Mouse (Mus musculus): Measurements from ENCODE around the gene Ccdc187. TPM values are rescaled to one million over a fixed set of nuclear protein-coding genes. Genes with fewer than 3 reads are reported as not detected.

Ccdc187 gene
- polyA plus RNA-seq, 1 experiment from 2014 or later: 0.36 TPM

GRCm38 (mm10) chr2:26309739-26310138, 15.4 kb upstream of the Ccdc187 start:
- 4% methylated on average over 10 of the region's 10 CpGs for WGBS
- no peak overlapping the region for H3K9ac ChIP-seq
- H3K4me2 ChIP-seq: peak overlapping the region; percentile 8; the same call in 1 of the 2 replicates
- H3K9me3 ChIP-seq (ENCODE audit: low read depth, low read length): no peaks in the 10 kb centered on the region
- H3K27ac ChIP-seq (ENCODE audit: low read depth): peak overlapping the region; percentile 84
- H3K36me3 ChIP-seq (ENCODE audit: insufficient read depth): no peaks in the 10 kb centered on the region
- peak; percentile 76 for ATAC-seq (ENCODE audit: insufficient read depth)
- H3K4me1 ChIP-seq (ENCODE audit: insufficient read depth): peaks cover 20% of the 10 kb centered on the region
- DNase-seq: peak; percentile 92
- no peaks in the 10 kb centered on the region for H3K27me3 ChIP-seq (ENCODE audit: insufficient read depth, low read length)
- no peak overlapping the region for H3K4me3 ChIP-seq (ENCODE audit: low read depth, low read length)
- TF ChIP-seq CTCF (IDR thresholded peaks at IDR 0.05; ENCODE audit: low read depth): no peak

DNA sequence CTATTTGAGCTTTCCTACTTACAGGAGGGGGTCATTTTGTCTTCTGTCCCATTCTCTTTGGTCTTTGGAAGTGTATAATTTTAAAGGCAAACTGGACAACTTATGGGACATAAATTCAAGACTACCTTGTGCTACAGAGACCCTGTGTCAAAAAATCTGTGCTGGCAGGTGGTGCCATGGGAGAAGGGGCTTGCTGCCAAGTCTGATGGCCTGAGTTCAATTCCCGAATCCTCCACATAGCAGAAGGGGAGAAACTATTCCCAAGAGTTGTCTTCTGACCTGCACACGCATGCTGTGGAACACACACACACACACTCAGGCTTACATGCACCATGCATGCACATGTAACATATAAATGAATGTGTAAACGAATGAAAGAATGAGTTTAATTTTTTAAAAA, 12.3 kb upstream of the Ccdc187 start:
- no peak for TF ChIP-seq CTCF (IDR thresholded peaks at IDR 0.05; ENCODE audit: low read depth)
- Histone ChIP-seq H3K27ac (ENCODE audit: low read depth) (no peak overlapping the region), H3K9me3 (ENCODE audit: low read depth, low read length) (no peaks in the 10 kb centered on the region), H3K4me1 (ENCODE audit: insufficient read depth) (0 out of 2 replicates have a peak, but pooled peaks cover 5% of the 10 kb centered on the region), H3K4me3 (ENCODE audit: low read depth, low read length) (no peak overlapping the region), H3K4me2 (no peak overlapping the region), H3K27me3 (ENCODE audit: insufficient read depth, low read length) (no peaks in the 10 kb centered on the region), H3K36me3 (ENCODE audit: insufficient read depth) (no peaks in the 10 kb centered on the region), H3K9ac (no peak overlapping the region)
- DNase-seq: no peak
- WGBS: 88% methylated on average over 3 of the region's 3 CpGs
- ATAC-seq (ENCODE audit: insufficient read depth): no peak

DNA sequence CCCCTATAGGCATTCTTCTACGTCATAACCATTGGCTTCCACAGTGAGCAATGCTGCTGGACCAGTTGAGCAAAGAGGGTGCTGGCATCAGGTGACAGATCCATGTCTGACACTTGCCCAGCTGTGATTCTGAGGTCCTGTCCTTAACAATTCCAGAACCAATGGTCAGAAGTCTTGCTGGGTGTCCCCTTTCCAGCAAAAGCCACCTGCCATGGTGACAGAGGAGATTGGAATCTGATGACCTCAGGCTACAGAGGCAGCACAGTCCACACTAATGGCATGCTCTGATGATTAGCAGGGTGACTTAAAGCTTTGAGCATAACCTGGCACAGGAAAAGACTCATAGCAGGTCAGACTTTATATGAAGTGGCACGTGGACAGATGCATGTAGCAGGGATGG, 11.2 kb upstream of the Ccdc187 start:
- Histone ChIP-seq H3K4me1 (ENCODE audit: insufficient read depth) (0 out of 2 replicates have a peak, but pooled peaks cover 5% of the 10 kb centered on the region), H3K36me3 (ENCODE audit: insufficient read depth) (no peaks in the 10 kb centered on the region), H3K27ac (ENCODE audit: low read depth) (no peak overlapping the region), H3K4me2 (no peak overlapping the region), H3K9me3 (ENCODE audit: low read depth, low read length) (no peaks in the 10 kb centered on the region), H3K27me3 (ENCODE audit: insufficient read depth, low read length) (no peaks in the 10 kb centered on the region), H3K4me3 (ENCODE audit: low read depth, low read length) (no peak overlapping the region), H3K9ac (no peak overlapping the region)
- ATAC-seq (ENCODE audit: insufficient read depth) (no peak), DNase-seq (no peak)
- 73% methylated on average over 2 of the region's 2 CpGs for WGBS
- no peak for TF ChIP-seq CTCF (IDR thresholded peaks at IDR 0.05; ENCODE audit: low read depth)

GRCm38 (mm10) chr2:26304711-26305110, 10.4 kb upstream of the Ccdc187 start:
- WGBS: 67% methylated on average over 1 of the region's 1 CpGs
- H3K9ac ChIP-seq: no peak overlapping the region
- H3K4me1 ChIP-seq (ENCODE audit: insufficient read depth): 0 out of 2 replicates have a peak, but pooled peaks cover 5% of the 10 kb centered on the region
- no peaks in the 10 kb centered on the region for H3K36me3 ChIP-seq (ENCODE audit: insufficient read depth)
- H3K9me3 ChIP-seq (ENCODE audit: low read depth, low read length): no peaks in the 10 kb centered on the region
- no peak for TF ChIP-seq CTCF (IDR thresholded peaks at IDR 0.05; ENCODE audit: low read depth)
- no peak overlapping the region for H3K27ac ChIP-seq (ENCODE audit: low read depth)
- no peak overlapping the region for H3K4me3 ChIP-seq (ENCODE audit: low read depth, low read length)
- no peak for DNase-seq
- no peak overlapping the region for H3K4me2 ChIP-seq
- ATAC-seq (ENCODE audit: insufficient read depth): no peak
- no peaks in the 10 kb centered on the region for H3K27me3 ChIP-seq (ENCODE audit: insufficient read depth, low read length)

- Histone ChIP-seq H3K9ac (no peak overlapping the region), H3K36me3 (ENCODE audit: insufficient read depth) (no peaks in the 10 kb centered on the region), H3K27me3 (ENCODE audit: insufficient read depth, low read length) (no peaks in the 10 kb centered on the region), H3K4me2 (no peak overlapping the region), H3K4me1 (ENCODE audit: insufficient read depth) (peaks cover 11% of the 10 kb centered on the region), H3K27ac (ENCODE audit: low read depth) (no peak overlapping the region), H3K4me3 (ENCODE audit: low read depth, low read length) (no peak overlapping the region), H3K9me3 (ENCODE audit: low read depth, low read length) (no peaks in the 10 kb centered on the region)
- DNase-seq (no peak), ATAC-seq (ENCODE audit: insufficient read depth) (no peak)
- TF ChIP-seq CTCF (IDR thresholded peaks at IDR 0.05; ENCODE audit: low read depth): no peak
- 79% methylated on average over 10 of the region's 10 CpGs for WGBS
Observed at GRCm38 (mm10) chr2:26302005-26302503, 7.7 kb upstream of the Ccdc187 start.

DNA sequence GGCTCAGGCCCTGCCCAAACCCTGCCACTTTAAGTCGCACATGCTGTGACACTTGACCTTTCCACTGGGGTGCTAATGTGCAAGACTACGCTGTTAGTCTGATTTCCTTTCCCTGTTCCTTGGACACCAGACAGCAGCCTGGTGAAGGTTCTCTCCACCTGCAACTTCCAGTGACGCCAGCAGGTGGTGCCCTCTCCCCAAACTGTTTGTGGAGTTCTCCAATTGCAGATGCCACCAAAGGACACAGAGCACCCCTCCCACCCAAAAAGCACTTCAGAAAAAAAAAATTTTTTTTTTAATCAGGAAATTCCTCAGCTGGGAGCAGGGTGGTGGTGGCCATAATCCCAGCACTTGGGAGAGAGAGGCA, 6.4 kb upstream of the Ccdc187 start:
- Histone ChIP-seq H3K9me3 (ENCODE audit: low read depth, low read length) (no peaks in the 10 kb centered on the region), H3K36me3 (ENCODE audit: insufficient read depth) (no peaks in the 10 kb centered on the region), H3K27ac (ENCODE audit: low read depth) (peak overlapping the region; percentile 67; the same call in 1 of the 2 replicates), H3K27me3 (ENCODE audit: insufficient read depth, low read length) (no peaks in the 10 kb centered on the region), H3K4me2 (0 out of 2 replicates have a peak overlapping the region, but pooled peaks have one; percentile 15), H3K4me3 (ENCODE audit: low read depth, low read length) (no peak overlapping the region), H3K9ac (no peak overlapping the region), H3K4me1 (ENCODE audit: insufficient read depth) (peaks cover 11% of the 10 kb centered on the region)
- ATAC-seq (ENCODE audit: insufficient read depth) (peak; percentile 23; the same call in 1 of the 2 replicates), DNase-seq (peak; percentile 96)
- peak; percentile 94 for TF ChIP-seq CTCF (IDR thresholded peaks at IDR 0.05; ENCODE audit: low read depth)
- WGBS: 1% methylated on average over 3 of the region's 3 CpGs

- peak; percentile 57 for DNase-seq
- Histone ChIP-seq H3K9me3 (ENCODE audit: low read depth, low read length) (no peaks in the 10 kb centered on the region), H3K4me2 (0 out of 2 replicates have a peak overlapping the region, but pooled peaks have one; percentile 15), H3K36me3 (ENCODE audit: insufficient read depth) (no peaks in the 10 kb centered on the region), H3K4me1 (ENCODE audit: insufficient read depth) (peaks cover 11% of the 10 kb centered on the region), H3K4me3 (ENCODE audit: low read depth, low read length) (no peak overlapping the region), H3K9ac (peak overlapping the region; percentile 6; the same call in 1 of the 2 replicates), H3K27ac (ENCODE audit: low read depth) (peak overlapping the region; percentile 67), H3K27me3 (ENCODE audit: insufficient read depth, low read length) (no peaks in the 10 kb centered on the region)
- 38% methylated on average over 5 of the region's 5 CpGs for WGBS
- ATAC-seq (ENCODE audit: insufficient read depth): peak; percentile 47
- TF ChIP-seq CTCF (IDR thresholded peaks at IDR 0.05; ENCODE audit: low read depth): no peak
Observed at GRCm38 (mm10) chr2:26300161-26300807, 5.9 kb upstream of the Ccdc187 start.
